Mouse (Mus musculus): Measurements from ENCODE around the gene Prr13.

GRCm38 (mm10) chr15:102510590-102511284 is 51.9 kb downstream of the Prr13 start:
- no peak for TF ChIP-seq GATA1 (IDR thresholded peaks at IDR 0.05; ENCODE audit: borderline replicate concordance, low read length)
- TF ChIP-seq FLI1 (IDR thresholded peaks at IDR 0.05; ENCODE audit: low read length), result no peak
